Mouse (Mus musculus) cerebellum, adult (tissue): ENCODE measurements around the gene Gucd1.

ENCODE experiments used
- ATAC-seq: cut with Nextera tagmentation; 2 replicates; pipeline ENCODE4 v1.9.2; 2017; ENCODE audit warnings: mild to moderate bottlenecking, moderate library complexity, mixed read lengths; ENCODE audit not compliant: insufficient number of reproducible peaks, low FRiP score, low TSS enrichment

Gene Gucd1

DNA sequence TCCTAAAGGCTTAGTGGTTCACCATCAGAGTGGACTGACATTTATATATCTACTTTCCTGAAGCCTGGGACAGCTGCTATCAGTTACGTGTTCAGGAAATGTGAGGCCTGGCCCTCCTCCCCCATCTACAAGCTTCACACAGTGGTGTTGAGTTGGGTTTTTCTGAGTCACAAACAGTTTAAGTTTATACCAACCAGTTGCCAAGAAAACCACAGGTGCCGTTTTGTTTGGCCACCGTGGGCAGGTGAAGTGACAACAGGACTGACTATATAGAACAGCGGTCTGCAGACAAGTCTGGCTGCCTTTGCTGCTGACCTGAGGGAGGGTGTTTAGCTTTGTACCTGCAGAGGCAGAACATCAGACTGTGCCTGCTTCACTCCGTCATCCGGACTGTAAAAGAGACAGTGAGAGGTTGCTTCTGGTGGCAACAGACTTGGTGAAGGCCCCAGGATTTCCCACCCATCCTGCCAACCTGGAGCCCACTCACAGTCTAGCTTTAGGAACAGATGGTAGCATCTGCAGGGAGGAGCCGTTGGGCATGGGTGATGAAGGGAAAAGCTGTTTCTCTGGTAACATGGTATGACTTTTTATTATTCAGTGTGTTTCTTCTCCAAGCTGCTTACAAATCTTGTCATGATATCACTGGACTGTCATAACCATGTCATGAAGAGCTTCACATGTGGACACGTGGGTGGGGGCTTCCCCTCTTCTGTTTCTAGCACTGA is 214.3 kb downstream of the Gucd1 start:
- no peak for ATAC-seq

DNA sequence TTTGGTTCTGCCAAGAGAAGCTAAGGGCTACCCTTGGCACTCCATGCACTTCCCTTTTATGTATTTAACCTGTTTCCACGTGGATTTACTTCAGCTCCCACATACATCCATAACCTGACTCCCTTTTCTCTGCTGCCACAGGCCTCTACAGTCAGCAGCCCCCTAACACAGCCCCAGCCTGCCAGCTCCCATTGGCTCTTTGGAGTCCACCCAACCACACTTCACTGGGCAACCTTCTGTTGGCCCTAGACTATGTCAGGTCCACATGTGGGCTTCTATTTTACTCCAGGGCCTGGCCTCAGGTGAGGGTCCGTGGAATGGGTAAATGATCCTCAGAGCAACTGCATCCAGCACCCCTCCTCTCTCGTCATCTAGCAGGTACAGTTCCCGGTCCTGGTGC is 215.2 kb downstream of the Gucd1 start:
- no peak for ATAC-seq

DNA sequence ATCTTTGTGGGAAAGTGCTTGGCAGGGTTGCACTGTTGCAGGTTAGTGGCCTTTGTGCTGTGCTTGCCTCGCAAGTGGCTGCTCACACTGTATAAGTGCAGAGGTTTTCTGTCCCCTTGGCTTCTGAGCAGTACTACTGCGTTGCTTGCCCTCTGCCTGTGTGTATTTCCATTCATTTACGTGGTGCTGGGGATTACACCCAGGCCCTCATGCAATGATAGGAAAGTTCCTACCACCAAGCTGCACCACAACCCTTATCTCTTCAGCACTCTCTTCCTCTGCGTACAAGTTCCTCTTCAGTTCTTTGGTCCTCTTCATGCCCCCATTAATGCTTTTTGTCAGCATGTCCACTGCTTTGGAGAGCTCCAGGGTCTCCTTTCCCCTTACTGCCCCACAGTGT is 215.8 kb downstream of the Gucd1 start:
- ATAC-seq: no peak

DNA sequence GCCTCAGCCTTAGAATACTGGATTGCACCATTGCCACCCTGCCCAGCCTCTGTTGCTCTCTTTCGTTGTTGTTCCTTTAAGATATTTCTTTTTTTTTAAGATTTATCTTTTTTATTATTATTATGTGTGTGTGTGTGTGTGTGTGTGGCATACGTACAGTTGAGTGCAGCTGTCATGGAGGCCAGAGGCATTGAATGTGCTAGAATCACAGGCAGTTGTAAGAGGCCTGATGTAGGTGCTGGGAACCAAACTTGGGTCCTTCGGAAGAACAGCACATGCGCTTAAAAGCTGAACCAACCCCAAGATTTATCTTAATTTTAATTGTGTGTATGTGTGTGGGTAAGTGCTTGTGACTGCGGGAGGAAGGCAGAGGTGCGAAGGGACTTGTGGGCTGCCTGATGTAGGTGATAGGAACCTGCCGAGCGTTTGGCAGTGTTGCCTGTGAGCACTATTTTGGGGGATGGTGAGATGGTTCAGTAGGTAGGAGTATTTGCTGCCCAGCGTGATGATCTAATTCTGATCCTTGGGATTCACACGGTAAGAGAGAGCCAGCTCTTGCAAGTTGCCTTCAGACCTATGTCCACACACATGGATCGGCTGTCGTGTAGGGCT is 216.5 kb downstream of the Gucd1 start:
- no peak for ATAC-seq
